Mouse (Mus musculus) gastrocnemius, postnatal 4 days (tissue): ENCODE results near the gene Gm11238. TPM values are rescaled to one million over a fixed set of nuclear protein-coding genes. Genes with fewer than 3 reads are reported as not detected.
"Not testable (repeated sequence)": the region's sequence is repeated elsewhere in the genome, so short reads cannot be mapped to it uniquely, and the experiment has no call there.

Experiments used
- DNase-seq, 2 experiments: peaks; one replicate each; pipeline ENCODE4 v3.0.0; 2021 to 2022; ENCODE audit warnings: low spot score in 2 of 2, mixed read lengths in 2 of 2
- long read RNA-seq, 2 experiments: library from polyadenylated mRNA; stranded (forward); transcript quantifications; one replicate each; pipeline ENCODE4 v2.0.0; 2021
- total RNA-seq, 2 experiments: library from RNA; stranded (reverse); gene quantifications; 2 replicates each; pipeline ENCODE4 v1.2.3; 2021

The Gm11238 gene
- total RNA-seq, result not detected
- long read RNA-seq, experiment 1, result 0 reads
- long read RNA-seq, experiment 2, result 0 reads

GRCm38 (mm10) chr4:73607581-73607980, at the start of gene Gm11238:
Gene Gm11238, plus strand, starts transcription at chr4:73607881.
- not testable (repeated sequence) for DNase-seq

DNA sequence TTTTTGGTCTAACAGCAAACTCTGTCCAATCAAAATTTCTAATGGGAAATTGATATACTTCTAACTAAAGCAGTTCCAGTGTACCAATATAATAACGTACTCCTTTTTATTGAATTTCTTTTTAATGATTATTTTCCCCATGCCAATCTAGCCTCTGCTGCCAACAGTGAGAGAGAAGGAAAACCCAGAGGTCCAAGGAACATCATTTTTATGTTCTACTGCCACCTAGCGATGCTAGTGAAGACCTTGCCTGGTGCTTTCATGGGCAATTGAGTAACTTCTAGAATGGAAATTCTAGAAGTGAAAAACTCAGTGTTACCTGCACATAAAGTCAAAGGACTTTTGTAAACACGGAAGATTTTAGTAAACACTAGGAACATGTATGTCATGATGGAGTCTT, 8.4 kb upstream of the Gm11238 start:
- DNase-seq, result no peak

DNA sequence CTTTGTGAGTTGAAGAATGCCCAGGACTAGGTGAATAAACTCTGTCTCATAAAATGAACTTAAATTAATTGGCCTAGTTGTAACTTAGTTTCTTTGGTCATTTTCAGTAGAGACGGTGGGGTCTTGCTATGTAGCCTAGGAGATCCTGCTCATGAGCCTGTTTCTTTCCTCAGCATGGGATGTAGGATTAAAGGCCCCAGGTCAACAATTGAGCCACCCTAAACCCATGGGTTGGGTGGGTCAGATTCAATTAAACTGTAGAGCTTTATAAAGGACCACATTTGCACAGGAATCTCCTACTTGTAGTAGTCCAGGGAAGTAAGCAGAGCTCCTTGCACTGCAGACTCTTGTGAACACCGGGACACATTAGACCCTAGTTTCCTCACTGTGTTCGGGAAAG, 15.0 kb downstream of the Gm11238 start, which contains the start of gene Gm11237:
TSS of gene Gm11237 (plus strand) at position 301 of the 400 bp plus-strand sequence.
- DNase-seq, result not testable (repeated sequence)

GRCm38 (mm10) chr4:73637821-73638220, 30.1 kb downstream of the Gm11238 start, which contains the start of gene Gm11236:
Gene Gm11236, plus strand, starts transcription at chr4:73638121.
- not testable (repeated sequence) for DNase-seq

- DNase-seq, result peak in 1 of 2 experiments; percentile 5
Measured at GRCm38 (mm10) chr4:73661864-73662263, 54.2 kb downstream of the Gm11238 start.

GRCm38 (mm10) chr4:73668054-73668453, 60.4 kb downstream of the Gm11238 start, which contains the start of gene Gm11239:
Gene Gm11239, plus strand, starts transcription at chr4:73668354.
- DNase-seq, result not testable (repeated sequence)

DNA sequence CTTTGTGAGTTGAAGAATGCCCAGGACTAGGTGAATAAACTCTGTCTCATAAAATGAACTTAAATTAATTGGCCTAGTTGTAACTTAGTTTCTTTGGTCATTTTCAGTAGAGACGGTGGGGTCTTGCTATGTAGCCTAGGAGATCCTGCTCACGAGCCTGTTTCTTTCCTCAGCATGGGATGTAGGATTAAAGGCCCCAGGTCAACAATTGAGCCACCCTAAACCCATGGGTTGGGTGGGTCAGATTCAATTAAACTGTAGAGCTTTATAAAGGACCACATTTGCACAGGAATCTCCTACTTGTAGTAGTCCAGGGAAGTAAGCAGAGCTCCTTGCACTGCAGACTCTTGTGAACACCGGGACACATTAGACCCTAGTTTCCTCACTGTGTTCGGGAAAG, 75.5 kb downstream of the Gm11238 start, which contains the start of gene Gm428:
TSS of gene Gm428 (plus strand) at position 301 of the 400 bp plus-strand sequence.
- not testable (repeated sequence) for DNase-seq

Other genes with a start within 250 kb of the Gm11238 start
- gene Gm11487, start 202.8 kb upstream of the Gm11238 start, total RNA-seq, result not detected
- not detected for gene Gm11237, start 15.1 kb downstream of the Gm11238 start, total RNA-seq
- not detected for gene Gm11236, start 30.2 kb downstream of the Gm11238 start, total RNA-seq
- not detected for gene Gm11239, start 60.5 kb downstream of the Gm11238 start, total RNA-seq
- not detected for gene Gm428, start 75.6 kb downstream of the Gm11238 start, total RNA-seq
- gene Rasef, start 183.1 kb downstream of the Gm11238 start, total RNA-seq, result under 1 TPM; 0.22 to 0.39 TPM